Mouse (Mus musculus): ENCODE measurements around the gene Tenm2.

Tenm2 gene

DNA sequence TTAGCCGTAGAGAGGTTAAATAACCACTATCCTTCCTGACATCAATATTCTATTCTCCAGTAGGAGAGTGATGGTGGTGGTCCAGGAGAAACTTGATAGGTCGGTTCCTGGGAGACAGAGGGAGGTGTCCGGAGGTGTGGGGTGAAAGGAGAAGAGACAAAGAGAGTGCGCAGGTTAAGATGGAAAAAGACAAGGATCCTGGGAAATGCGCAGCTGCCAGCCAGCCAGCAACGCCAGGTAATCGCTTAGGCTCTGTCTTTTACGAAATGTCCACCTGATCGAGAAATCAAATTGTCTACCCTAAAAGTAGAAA lies 957.9 kb downstream of the Tenm2 start:
- no peak for DNase-seq (ENCODE audit: low read depth, low spot score)

DNA sequence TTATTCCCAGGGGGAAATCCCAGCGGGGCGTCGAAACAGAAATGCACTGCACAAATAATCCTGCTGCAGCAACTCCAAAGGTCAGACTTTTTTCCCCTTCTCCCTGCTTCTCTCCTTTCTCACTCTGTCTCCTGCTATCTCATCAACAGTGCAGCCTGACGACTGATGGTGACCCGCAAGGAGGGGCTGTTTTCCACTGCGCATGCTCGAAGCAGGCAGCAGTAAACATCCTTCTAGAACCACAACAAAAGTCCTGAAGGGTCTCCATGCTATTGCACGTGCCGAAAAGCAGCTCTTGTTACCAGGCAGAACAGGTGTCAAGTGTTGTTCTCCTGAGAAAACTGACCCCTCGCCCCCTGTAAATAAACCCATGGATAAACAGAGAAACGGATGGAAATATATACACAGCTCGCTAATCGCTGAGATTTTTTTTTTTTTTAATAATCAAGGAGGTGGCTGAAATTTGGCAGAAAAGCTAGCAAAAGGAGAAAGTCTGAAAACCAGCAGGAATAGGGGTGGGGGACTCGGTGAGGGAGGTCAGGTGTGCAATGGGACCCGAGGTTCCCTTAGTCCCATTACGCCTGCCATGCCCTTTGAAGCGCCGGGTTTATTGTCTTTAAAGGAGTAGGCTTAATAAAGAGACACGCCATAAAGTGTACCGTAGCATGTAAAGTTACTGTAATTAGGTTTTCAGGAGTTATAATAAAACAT lies 958.4 kb downstream of the Tenm2 start:
- DNase-seq (ENCODE audit: low read depth, low spot score), result no peak

DNA sequence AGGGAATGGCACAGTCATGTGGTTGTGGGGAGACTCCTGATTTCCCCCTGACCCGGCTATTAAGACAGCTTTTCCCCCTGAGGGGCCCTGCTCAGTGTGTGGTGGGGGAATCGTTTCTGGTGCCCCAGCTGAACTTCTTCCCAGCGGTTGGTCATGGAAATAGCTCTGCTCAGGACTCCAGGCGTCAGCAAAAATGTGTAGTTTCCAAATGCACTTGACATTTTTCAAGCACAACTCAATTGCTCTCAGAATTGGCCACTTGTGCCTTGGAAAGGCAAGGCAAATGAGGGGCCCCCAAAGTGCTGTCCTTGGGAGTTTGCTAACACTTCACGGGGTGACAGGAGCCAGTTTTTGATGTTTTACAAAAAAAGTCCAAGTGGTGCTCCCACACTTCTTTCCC lies 959.7 kb downstream of the Tenm2 start:
- no peak for DNase-seq (ENCODE audit: low read depth, low spot score)

DNA sequence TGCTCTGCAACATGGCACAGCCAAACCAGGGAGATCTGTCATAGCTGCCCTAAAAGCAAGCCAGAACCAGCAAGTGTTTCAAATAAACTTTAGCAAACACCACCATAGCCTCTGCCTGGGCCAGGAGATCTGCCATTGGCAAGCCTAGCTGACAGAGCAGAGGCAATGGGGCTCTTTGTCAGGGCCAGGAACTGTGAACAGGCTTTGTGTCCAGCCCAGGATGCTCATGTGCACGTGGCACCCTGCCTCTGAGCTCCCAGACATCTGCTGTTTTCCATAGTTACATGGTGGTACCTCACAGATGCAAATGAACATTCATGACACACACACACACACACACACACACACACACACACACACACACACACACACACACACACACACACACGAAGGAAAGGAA lies 963.6 kb downstream of the Tenm2 start:
- no peak for DNase-seq (ENCODE audit: low read depth, low spot score)

DNA sequence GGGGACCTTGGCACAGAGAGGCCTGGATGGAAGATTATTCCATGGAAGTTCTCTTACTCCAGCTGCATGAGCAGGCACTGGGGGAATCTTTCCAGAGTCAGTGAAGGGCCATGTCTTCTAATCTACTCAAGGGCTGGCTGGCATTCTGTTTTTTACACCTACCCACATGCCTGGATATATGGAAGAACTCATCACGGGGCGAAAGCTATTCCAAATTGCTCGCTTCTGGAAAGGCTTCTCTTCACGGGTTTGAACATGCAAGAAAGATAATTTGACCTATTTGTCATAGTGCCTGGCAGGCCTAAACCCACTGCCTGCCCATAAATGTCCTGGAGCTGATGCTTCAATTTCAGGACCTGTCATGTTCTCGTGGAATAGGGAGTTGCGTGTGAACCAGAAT lies 965.8 kb downstream of the Tenm2 start:
- no peak for DNase-seq (ENCODE audit: low read depth, low spot score)

DNA sequence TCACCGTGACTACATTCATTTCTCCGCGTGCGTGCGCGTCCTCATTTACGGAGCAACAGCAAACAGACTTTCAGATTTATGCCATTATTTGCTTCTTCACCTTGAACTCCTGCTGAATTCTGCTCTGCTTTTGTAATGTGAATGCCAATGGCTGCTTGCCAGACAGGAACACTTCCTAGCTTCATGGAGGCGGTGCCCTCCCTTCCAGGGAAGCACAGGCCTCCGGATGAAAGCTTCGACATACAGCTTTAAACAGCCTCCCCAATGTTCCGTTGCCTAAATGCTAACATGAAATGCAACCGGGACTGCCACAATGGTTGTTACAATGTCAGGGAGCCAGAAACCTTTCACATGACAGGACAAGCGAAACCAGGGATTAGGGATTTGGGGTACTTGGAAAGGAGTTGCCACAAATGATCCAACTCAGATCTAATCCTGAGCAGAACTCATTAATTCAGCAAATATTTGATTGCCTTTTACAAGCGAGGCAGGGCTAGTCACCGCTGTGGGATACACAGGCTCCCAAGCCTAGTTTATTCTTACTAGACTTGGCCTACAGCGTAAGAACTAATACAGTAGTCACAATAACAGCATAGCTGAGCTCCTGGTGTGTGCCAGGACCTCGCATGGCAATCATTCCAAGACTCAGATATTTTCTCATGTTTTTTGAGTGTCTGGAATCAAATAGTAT lies 970.8 kb downstream of the Tenm2 start:
- no peak for DNase-seq (ENCODE audit: low read depth, low spot score)

DNA sequence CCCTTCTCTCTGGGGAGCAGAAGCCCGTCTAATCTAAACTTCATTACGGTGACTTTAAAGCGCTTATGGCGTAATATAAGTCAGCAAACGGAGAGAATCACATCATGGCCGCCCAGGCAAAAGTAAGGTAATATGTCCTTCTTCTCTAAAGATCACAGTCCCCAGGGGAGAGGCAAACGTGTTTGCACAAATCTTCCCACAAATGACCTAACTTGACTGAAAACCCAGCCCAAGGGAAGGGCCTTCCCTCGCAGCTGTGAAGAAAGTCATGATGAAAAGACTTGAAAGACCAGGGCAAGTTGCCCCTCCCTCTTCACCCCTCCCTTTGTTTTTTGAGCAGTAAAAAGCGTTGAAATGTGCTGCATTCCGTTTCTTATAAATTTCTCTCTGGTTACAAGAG lies 971.9 kb downstream of the Tenm2 start:
- no peak for DNase-seq (ENCODE audit: low read depth, low spot score)

DNA sequence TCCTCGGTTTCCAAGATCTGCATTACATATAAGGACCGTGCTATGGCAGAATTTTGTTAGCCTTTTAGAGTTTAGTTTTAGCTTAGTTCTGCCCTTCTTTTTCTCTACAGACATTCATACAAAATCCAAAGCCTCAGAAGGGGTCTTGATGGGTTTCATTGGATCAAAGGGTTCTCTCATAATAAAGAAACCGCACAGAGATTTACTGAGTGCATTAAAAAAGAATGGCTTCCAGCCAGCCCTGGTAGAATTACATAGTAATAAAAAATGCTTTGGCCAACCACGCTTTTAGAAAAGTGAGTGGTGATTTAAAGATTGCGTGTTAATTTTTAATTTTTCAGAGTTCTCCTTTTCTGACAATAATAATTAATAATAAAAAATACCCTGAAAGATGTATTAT lies 978.6 kb downstream of the Tenm2 start:
- DNase-seq (ENCODE audit: low read depth, low spot score), result no peak

DNA sequence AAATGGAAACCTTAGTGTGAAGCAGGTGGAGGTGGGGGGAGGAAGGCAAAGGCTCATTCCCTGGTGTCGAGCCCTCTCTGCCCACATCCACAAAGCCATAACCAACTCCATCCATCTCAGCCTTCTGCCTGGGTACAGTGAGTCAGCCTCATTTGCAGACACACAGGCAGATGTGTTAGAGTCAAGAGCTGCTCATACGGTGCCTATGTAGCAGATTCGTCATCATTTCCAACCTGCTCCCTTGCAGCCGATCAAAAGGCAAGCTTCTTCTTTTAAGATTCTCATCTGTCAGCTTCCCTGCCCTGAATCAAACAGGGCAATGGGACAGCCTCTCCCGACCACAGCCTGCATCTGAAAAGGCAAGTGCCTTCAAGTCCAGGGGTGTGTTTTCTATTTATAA lies 979.0 kb downstream of the Tenm2 start:
- no peak for DNase-seq (ENCODE audit: low read depth, low spot score)

DNA sequence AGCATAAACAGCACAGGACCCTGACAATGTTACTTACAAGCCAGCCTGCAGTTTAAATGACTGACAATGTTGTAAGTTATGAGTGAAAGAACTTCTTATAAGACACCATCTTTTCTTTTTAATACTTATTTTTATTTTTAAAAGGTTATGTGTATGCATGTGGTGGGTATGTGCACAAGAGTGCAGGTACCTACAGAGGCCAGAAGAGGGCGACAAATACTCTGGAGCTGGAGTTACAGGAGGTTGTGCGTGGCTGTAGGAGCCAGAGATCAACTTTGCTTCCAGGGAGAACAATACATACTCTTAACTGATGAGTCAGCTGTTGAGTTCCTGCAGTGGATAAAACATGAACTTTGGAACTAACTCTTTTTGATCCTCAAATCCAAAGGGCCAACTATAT lies 981.7 kb downstream of the Tenm2 start:
- no peak for DNase-seq (ENCODE audit: low read depth, low spot score)

DNA sequence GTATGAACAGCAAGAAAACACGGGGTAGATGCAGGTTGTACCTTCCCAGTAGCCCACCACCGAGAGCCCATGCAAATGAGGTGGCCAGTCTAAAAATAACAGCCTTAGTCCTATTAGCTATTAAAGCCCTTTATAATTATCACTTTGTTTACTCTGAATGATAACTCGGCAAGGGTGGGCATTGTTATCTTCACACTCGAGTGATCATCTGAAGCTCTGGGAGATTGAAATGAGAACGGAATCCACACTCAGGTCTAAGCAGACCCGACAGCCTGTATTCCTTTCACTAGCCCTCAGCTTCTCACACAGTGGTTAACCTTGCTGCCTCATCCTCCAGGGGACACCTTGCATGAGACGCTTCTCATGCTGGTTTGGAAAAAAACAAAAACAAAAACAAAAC lies 985.7 kb downstream of the Tenm2 start:
- no peak for DNase-seq (ENCODE audit: low read depth, low spot score)

DNA sequence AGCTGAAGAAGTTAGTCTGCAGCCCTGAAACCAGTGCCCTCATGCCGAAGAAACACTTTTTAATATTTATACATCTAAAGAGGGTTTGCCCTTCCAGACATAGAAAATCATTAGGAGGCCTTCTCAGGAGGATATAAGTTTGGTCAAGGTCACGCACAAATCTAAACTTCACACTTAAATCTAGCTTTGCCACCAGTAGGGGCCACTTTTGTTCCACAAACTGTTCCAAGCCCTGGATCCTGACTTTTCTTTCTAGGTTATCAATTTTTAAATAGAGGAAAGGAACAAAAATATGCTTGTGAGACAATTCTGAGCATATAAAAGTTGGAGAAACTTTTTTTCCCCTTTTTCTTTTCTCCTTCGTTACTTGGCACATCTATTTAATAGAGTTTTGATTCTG lies 989.6 kb downstream of the Tenm2 start:
- no peak for DNase-seq (ENCODE audit: low read depth, low spot score)

DNA sequence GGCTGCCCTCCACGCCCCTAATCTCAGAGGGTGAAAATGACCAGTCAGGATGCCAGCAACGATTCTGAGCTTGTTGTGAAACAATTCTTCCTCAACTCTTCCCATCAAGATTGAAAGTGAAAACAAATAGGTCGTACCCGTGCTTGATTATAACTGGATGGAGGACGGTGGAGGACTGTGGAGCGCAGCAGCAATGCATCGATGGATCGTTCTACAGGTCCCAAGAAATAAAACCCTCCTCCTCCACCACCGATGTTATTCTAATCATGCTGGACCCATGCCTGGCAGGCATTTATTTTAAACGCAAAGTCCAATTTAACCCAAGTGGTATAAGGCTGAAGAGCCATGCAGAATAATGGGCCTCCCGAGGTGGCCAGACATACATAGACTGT lies 991.3 kb downstream of the Tenm2 start:
- DNase-seq (ENCODE audit: low read depth, low spot score), result no peak

DNA sequence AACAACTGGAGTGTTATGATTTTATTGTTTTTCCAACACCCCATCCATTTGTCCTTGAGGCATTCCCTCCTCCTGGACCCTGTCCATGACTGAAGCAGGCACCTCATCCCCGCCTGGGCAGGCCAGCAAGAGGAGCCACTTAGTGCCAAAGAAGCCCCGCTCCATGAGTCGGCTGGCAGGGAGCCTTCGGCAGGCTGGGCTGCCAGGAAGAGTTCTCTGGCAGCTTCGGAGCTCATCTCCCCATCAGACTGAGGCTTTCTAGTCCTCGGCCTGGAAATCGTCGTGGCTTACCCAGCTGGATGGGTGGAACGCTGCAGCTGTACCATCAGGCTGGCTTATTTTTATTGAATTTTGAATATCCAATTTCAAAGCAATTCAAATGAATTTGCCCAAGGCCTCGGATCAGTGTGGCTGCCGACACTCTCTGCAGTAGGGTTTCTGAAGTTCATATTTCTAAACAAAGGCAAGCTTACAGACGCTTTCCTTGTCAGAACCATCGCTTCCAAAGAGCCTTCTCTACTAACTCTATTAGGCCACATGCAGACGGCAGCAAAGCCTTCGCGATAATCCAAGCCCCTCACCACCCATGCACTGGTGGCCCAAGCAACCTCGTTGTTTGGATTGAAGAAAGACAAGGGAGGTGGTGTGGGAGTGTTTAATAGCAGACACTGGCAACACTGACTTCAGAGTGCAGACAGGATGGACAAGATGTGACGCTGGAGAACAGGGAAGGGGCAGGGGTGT lies 991.8 kb downstream of the Tenm2 start:
- no peak for DNase-seq (ENCODE audit: low read depth, low spot score)

DNA sequence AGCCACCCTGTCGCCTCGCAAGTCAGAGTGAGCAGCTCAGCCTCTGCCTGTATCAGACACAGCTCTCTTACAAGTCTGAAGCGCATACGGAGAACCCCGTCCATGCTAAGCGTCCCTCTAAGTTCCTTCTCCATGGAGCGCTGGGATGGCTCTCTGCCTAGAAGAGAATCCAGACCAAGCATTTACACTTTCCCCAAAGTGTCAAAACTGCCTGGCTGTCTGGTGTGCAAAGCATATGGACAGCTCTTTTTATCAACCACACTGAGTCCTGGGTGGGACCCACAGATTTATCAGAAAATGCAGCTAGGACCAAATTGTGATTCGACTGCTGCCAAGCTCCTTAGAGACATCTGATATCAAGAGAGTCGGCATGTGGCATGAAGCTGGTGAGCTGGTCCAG lies 996.9 kb downstream of the Tenm2 start:
- no peak for DNase-seq (ENCODE audit: low read depth, low spot score)

DNA sequence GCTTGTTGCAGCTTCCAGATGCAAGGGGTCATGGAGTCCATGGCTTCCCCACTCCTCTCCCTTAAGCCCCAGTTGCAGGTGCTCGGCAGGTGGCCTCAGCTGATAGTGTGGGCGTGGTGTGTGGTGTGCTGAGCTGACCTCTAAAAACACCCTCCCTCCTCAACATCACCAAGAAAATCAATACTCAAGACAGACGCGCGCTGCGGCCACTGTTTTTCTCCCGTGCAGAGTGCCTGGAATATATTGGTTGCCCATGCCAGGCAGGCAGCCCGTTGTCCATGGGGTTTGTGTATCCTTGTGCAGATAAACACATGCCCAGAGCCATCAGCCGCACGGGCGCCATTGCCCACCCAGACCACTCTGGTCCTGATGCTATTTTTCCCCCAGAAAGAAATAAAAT lies 1007.1 kb downstream of the Tenm2 start:
- DNase-seq (ENCODE audit: low read depth, low spot score), result no peak

DNA sequence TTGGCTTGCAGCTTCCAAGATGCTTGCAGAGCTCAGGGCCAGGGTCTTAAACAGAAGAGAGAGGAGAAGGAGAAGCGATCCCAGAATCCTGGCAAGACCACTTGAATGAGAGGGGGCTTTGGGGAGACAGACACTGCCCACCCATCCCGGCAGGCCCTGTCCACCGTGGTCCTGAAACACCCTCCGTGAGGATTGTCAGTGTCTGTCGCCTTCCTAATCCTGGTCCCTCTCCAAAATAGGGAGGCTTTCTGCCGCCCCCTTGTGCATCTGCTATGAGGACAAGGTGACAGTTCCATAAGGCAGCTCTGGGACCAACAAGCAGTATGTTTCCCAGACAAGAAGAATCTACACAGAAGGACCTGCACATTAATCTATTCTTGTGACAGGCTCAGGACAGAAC lies 1007.6 kb downstream of the Tenm2 start:
- no peak for DNase-seq (ENCODE audit: low read depth, low spot score)

DNA sequence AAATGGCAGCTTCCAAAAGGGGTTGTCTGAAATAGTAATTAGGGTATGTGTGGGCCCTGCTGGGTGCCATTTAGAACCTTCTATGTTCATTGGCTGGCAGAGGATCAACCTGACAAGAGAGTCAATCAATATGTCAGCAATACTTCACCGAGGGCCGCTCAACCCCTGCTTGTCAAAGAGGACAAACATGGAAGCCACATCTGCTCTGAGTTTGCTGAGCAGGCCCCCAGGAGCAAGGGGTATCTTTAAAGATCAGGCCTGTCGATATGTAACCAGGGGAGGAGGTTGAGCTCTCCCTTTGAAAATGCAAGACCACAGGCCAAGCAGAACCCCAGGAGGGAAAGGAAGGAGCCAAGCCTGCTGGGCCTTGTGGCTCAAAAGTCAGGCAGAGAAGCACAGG lies 1009.7 kb downstream of the Tenm2 start:
- DNase-seq (ENCODE audit: low read depth, low spot score), result no peak

DNA sequence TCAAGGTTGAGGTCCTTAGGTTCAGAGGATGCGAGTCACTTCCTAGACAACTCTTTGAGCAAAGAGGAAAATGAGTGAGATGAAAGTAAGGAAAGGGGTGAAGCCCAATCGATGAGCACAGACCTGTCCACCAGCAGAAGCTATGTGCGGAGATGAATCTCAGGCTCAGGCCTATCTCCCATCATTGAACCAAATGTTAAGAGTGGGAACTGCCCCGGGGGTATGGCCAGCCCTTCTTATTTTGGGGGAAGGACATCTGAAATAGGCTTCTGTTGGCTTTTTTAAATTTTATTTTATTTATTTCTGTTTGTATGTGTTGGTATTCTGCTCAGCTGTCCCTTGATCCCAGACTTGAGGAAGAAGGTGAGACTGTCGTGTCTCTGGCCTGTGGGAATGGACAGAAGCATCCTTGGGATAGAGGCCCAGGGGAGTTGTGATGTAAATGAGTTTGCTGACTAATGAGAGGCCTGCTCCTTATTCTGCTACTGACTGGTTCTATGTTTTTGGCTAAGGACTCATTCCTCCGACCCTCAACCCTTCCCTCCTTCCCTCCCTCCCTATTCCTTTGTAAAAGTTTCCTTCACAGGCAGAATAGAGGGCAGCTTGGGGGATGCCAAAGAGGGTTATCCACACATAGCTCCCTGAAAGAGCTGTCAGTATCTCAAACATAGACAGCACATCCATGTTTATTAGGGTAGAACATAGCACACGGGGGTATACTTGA lies 1011.9 kb downstream of the Tenm2 start:
- no peak for DNase-seq (ENCODE audit: low read depth, low spot score)

DNA sequence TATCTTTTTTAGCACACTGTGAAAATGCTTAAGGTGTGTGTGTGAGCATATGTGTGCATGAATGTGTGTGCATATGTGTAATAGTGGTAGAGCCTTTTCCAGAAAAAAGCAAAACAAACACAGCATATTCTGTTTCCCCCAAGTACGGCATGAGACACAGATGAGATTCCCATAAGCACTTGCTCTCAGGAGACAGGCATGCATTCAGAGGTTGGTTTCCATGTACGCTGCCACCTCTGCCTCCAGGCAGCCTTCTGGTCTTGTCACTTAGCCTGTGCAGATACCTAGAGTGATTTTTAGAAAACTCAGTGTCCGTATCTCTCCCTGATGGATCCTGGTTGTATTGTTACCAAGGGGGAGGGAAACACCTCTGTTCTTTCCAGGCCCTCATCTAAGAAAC lies 1013.7 kb downstream of the Tenm2 start:
- no peak for DNase-seq (ENCODE audit: low read depth, low spot score)

DNA sequence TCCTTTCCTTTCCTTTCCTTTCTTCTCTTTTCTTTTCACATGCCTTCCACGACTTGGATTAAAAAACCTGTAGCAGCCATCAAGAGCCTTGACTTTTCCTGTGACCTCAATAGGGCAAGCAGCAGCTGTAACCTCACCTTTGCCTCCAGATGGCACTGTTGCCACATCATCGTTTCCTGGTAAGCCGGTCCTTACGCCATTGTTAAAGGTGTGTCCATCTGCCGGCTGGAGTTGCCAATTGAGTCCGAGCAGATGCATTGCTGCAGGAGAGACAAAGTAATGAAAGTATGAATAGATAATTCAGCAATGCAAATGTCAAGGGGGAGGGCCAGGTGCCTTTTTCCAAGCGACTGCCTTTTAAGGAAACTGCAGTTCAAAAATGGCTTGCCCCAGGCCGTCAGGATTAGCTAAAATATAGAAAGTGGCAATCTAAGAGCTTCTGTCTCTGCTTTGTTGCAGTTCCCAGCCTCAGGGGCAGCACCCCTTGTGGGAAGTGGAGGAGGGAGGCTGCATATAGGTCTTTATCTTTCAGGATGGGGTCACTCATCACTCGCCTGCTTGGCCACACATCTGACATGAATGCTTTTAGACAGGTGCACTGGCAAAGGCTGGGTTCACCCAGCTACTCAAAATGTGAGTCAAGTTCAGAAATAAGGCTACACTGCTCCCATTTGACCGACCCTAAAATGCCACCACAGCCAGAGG lies 1014.3 kb downstream of the Tenm2 start:
- no peak for DNase-seq (ENCODE audit: low read depth, low spot score)

DNA sequence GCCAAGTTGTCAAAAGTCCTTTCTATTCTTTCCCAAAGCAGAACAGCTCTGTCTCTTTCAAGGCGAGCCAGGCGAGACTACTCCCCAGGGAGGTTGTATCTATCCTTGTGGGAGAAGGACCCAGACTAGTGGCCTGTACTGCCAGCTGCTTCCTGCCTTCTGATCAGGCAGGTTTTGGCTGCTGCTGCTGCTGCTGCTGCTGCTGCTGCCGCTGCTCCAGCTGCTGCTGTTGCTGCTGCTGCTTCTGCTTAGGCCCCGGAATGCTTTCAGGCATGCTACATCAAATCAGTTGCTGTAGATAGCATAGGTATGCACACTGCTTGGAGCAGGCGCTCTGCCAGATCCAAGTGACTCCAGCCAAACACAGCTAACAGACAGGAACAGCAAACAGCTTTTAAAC lies 1015.1 kb downstream of the Tenm2 start:
- DNase-seq (ENCODE audit: low read depth, low spot score), result no peak
